ENCODE assay signal across 13 mouse cellular contexts in genomic region chr6:147161818-147162584, GRCm38 (mm10).
DNase-seq lines count a peak whose midpoint lies in the region; ATAC-seq and TF ChIP-seq lines count a peak whose summit lies in the region.
"Had no signal": no experiment of that assay in that cellular context is flagged by ENCODE, and none has a peak within 500 bp of the region (broad histone marks: within the 10 kb centered on the region; RNA-seq: fewer than 3 reads in every experiment).

No protein-coding gene starts in this region.

- no peak for TF ChIP-seq CTCF in gastrocnemius, adult 2 months (IDR thresholded peaks at IDR 0.05)

- no peak overlapping the region for H3K4me3 ChIP-seq in gastrocnemius, adult 2 months
- no peak overlapping the region for H3K4me3 ChIP-seq in kidney, embryonic 15.5 days (replicated peaks)
- H3K4me3 ChIP-seq: forebrain, embryonic 15.5 days had no signal

- H3K9ac ChIP-seq in kidney, embryonic 15.5 days: no peak overlapping the region
- H3K9ac ChIP-seq: forebrain, embryonic 15.5 days had no signal

- no peak overlapping the region; the same call in 1 of the 2 replicates for H3K27ac ChIP-seq in gastrocnemius, adult 2 months
- peak overlapping the region; percentile 64 for H3K27ac ChIP-seq in kidney, embryonic 15.5 days
- H3K27ac ChIP-seq: forebrain, embryonic 15.5 days had no signal

- intact Hi-C loops in gastrocnemius, adult 2 months (cut with DNase I): no loop called here
- intact Hi-C loops in heart, postnatal 10 days (cut with DNase I): no loop called here

- H3K4me2 ChIP-seq in kidney, embryonic 15.5 days: no peak overlapping the region
- H3K4me2 ChIP-seq: forebrain, embryonic 15.5 days had no signal

- no peaks in the 10 kb centered on the region for H3K36me3 ChIP-seq in kidney, embryonic 15.5 days
- H3K36me3 ChIP-seq: forebrain, embryonic 15.5 days; G1E had no signal

- no peaks in the 10 kb centered on the region for H3K27me3 ChIP-seq in kidney, embryonic 15.5 days
- H3K27me3 ChIP-seq: forebrain, embryonic 15.5 days had no signal

- peaks cover 4% of the 10 kb centered on the region; the same call in 1 of the 2 replicates for H3K4me1 ChIP-seq in kidney, embryonic 15.5 days
- H3K4me1 ChIP-seq: forebrain, embryonic 15.5 days had no signal

- DNase-seq in gastrocnemius, postnatal 10 days: peak; percentile 10
- no peak for DNase-seq in gastrocnemius, adult 2 months
- no peak for DNase-seq in kidney, postnatal 25 days
- peak; percentile 10 for DNase-seq in lung, postnatal 10 days
- no peak for DNase-seq in lung, postnatal 25 days (ENCODE audit: low spot score)
- DNase-seq in heart, postnatal 10 days: peak; percentile 37 to 38
- DNase-seq in frontal cortex, postnatal 25 days (ENCODE audit: low spot score in 2 of 2): no peak
- DNase-seq: B cell, adult 2 months; cerebellum, adult 11-12 months; right cerebral cortex, postnatal 25 days had no signal

- ATAC-seq in kidney, embryonic 15.5 days (replicated peaks; ENCODE audit: low FRiP score): peak; percentile 69
- ATAC-seq: forebrain, embryonic 15.5 days had no signal

- H3K9me3 ChIP-seq in kidney, embryonic 15.5 days (replicated peaks): no peaks in the 10 kb centered on the region
- H3K9me3 ChIP-seq: forebrain, embryonic 15.5 days; G1E had no signal

- WGBS in kidney, embryonic 15.5 days: 37% methylated on average over 5 of the region's 5 CpGs

Comparison
In these comparisons a context has a peak if more than half of its experiments do, and no peak if none do; other contexts are left out.
1. DNase-seq: peak in gastrocnemius, postnatal 10 days (single experiment), lung, postnatal 10 days (single experiment) and heart, postnatal 10 days (2 of 2); none in gastrocnemius, adult 2 months (single experiment), kidney, postnatal 25 days (0 of 2), lung, postnatal 25 days (single experiment) and frontal cortex, postnatal 25 days (0 of 2).